Mouse (Mus musculus) embryonic facial prominence, embryonic 11.5 days (tissue): ENCODE measurements at regions not wholly inside any gene's neighbourhood (a gene's known extent, or its start where the extent isn't known, plus 50 kb on each side); places are given as distances from the start of the nearest gene placed in this dataset.
"Not testable (repeated sequence)": the region's sequence is repeated elsewhere in the genome, so short reads cannot be mapped to it uniquely, and the experiment has no call there.

Experiments used
- ATAC-seq: fragments of 200-750 bp; cut with Nextera tagmentation; replicated peaks from 2 replicates; pipeline ENCODE4 v1.8.0; 2017; ENCODE audit warnings: low read depth; ENCODE audit not compliant: insufficient number of reproducible peaks, low FRiP score, low TSS enrichment
- DNase-seq: peaks from one replicate; pipeline ENCODE4 v3.0.0-alpha.2; 2015; ENCODE audit warnings: low spot score
- H3K27ac ChIP-seq: fragments of 300-500 bp; sonication (generic); replicated peaks from 2 replicates; pipeline ENCODE4 v1.5.1; 2014; ENCODE audit warnings: mild to moderate bottlenecking, low read depth, low read length, control low read depth
- H3K27me3 ChIP-seq: fragments of 300-500 bp; sonication (generic); 2 replicates; pipeline ENCODE4 v1.6.1; 2014; ENCODE audit warnings: mild to moderate bottlenecking, low read length, moderate library complexity, mixed read lengths; ENCODE audit not compliant: control insufficient read depth, insufficient read depth
- H3K36me3 ChIP-seq: fragments of 300-500 bp; sonication (generic); replicated peaks from 2 replicates; pipeline ENCODE4 v1.6.1; 2014; ENCODE audit warnings: low read depth, mild to moderate bottlenecking, low read length, moderate library complexity, mixed read lengths; ENCODE audit not compliant: control insufficient read depth, insufficient read depth
- H3K4me1 ChIP-seq: fragments of 300-500 bp; sonication (generic); 2 replicates; pipeline ENCODE4 v1.6.1; 2014; ENCODE audit warnings: low read length, mixed read lengths; ENCODE audit not compliant: control insufficient read depth, insufficient read depth
- H3K4me2 ChIP-seq: fragments of 300-500 bp; sonication (generic); 2 replicates; pipeline ENCODE4 v1.6.1; 2014; ENCODE audit warnings: low read depth, mild to moderate bottlenecking, control low read depth, low read length, moderate library complexity
- H3K4me3 ChIP-seq: fragments of 300-500 bp; sonication (generic); 2 replicates; pipeline ENCODE4 v1.5.1; 2014; ENCODE audit warnings: low read depth, low read length, control low read depth
- H3K9ac ChIP-seq: fragments of 300-500 bp; sonication (generic); replicated peaks from 2 replicates; pipeline ENCODE4 v1.6.1; 2014; ENCODE audit warnings: mild to moderate bottlenecking, control low read depth, low read length
- H3K9me3 ChIP-seq: fragments of 300-500 bp; sonication (generic); replicated peaks from 2 replicates; pipeline ENCODE4 v1.6.1; 2016; ENCODE audit warnings: mild to moderate bottlenecking, low read length, inconsistent platforms, mixed read lengths; ENCODE audit not compliant: control insufficient read depth
- WGBS: fragments of 180-500 bp; shearing (Covaris S2); extraction: QIAGEN DNeasy Blood & Tissue Kit; methylation state at CpG from one replicate; pipeline ENCODE4 v1.1.7; 2014; 5-methylcytosine and 5-hydroxymethylcytosine counted together

- DNase-seq: no peak
- Histone ChIP-seq H3K4me3 (no peak overlapping the region), H3K9ac (no peak overlapping the region), H3K36me3 (no peaks in the 10 kb centered on the region), H3K4me2 (no peak overlapping the region), H3K4me1 (no peaks in the 10 kb centered on the region), H3K9me3 (no peaks in the 10 kb centered on the region), H3K27ac (no peak overlapping the region), H3K27me3 (no peaks in the 10 kb centered on the region)
- WGBS: 75% methylated on average over 2 of the region's 2 CpGs
- ATAC-seq: no peak
Observed at GRCm38 (mm10) chrX:76141022-76141421, 123.1 kb upstream of the Cldn34b3 start.

GRCm38 (mm10) chrX:76174806-76175205 is 89.3 kb upstream of the Cldn34b3 start:
- H3K4me3 ChIP-seq, H3K27me3 ChIP-seq, H3K4me1 ChIP-seq, H3K4me2 ChIP-seq, ATAC-seq, H3K27ac ChIP-seq, DNase-seq, H3K36me3 ChIP-seq, H3K9ac ChIP-seq, H3K9me3 ChIP-seq: not testable (repeated sequence)
- 65% methylated on average over 2 of the region's 2 CpGs for WGBS

GRCm38 (mm10) chrX:76181446-76182148 is 82.5 kb upstream of the Cldn34b3 start:
- no peak overlapping the region for H3K9ac ChIP-seq
- H3K4me2 ChIP-seq: no peak overlapping the region
- H3K9me3 ChIP-seq: no peaks in the 10 kb centered on the region
- ATAC-seq: no peak
- WGBS: 84% methylated on average over 4 of the region's 4 CpGs
- no peaks in the 10 kb centered on the region for H3K27me3 ChIP-seq
- no peaks in the 10 kb centered on the region for H3K4me1 ChIP-seq
- no peak overlapping the region for H3K4me3 ChIP-seq
- DNase-seq: no peak
- H3K36me3 ChIP-seq: no peaks in the 10 kb centered on the region
- H3K27ac ChIP-seq: no peak overlapping the region

GRCm38 (mm10) chrX:76200607-76201006 is 63.5 kb upstream of the Cldn34b3 start:
- Histone ChIP-seq H3K9ac (no peak overlapping the region), H3K27ac (no peak overlapping the region), H3K27me3 (no peaks in the 10 kb centered on the region), H3K4me2 (no peak overlapping the region), H3K4me1 (no peaks in the 10 kb centered on the region), H3K9me3 (no peaks in the 10 kb centered on the region), H3K36me3 (no peaks in the 10 kb centered on the region), H3K4me3 (no peak overlapping the region)
- WGBS: 79% methylated on average over 1 of the region's 1 CpGs
- no peak for ATAC-seq
- no peak for DNase-seq

GRCm38 (mm10) chrX:76201366-76201765 is 62.7 kb upstream of the Cldn34b3 start:
- H3K27ac ChIP-seq: no peak overlapping the region
- H3K9ac ChIP-seq: no peak overlapping the region
- peak; percentile 43 for DNase-seq
- WGBS: 30% methylated on average over 4 of the region's 4 CpGs
- no peak overlapping the region for H3K4me3 ChIP-seq
- H3K36me3 ChIP-seq: no peaks in the 10 kb centered on the region
- H3K4me2 ChIP-seq: no peak overlapping the region
- no peak for ATAC-seq
- H3K27me3 ChIP-seq: no peaks in the 10 kb centered on the region
- H3K4me1 ChIP-seq: no peaks in the 10 kb centered on the region
- H3K9me3 ChIP-seq: no peaks in the 10 kb centered on the region
